8 mouse cellular contexts compared by ENCODE assay signal in the genomic region with DNA sequence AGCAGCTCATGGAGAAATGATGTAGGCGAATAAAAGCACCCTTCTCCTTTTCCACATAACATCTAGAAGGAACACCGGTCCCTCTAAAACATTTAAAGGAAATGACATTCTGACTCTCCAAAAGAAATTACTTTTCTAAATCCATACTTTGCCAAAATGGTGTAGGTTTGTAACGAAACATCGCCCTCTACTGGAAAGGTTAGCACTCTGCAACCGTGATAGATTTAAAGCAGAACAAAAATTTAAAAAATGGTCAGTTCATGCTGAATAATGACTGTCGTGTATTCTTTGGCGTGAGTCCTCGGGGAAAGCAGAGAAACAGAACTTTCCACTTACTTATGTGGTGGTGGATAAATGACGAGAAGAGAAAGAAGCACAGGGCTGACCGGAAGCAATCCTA. TPM values are rescaled to one million over a fixed set of nuclear protein-coding genes. Genes with fewer than 3 reads are reported as not detected.
DNase-seq lines count a peak whose midpoint lies in the region; ATAC-seq lines count a peak whose summit lies in the region.

No protein-coding gene starts in this region.

- no peaks in the 10 kb centered on the region for H3K9me3 ChIP-seq in embryonic facial prominence, embryonic 11.5 days (replicated peaks; ENCODE audit: control insufficient read depth, low read length)

- H3K27ac ChIP-seq in embryonic facial prominence, embryonic 11.5 days (replicated peaks; ENCODE audit: low read depth, low read length) = no peak overlapping the region

- no peak overlapping the region for H3K4me2 ChIP-seq in embryonic facial prominence, embryonic 11.5 days (ENCODE audit: low read depth, low read length)

- no peak for DNase-seq in frontal cortex, postnatal 25 days (ENCODE audit: low spot score in 2 of 2)
- DNase-seq in right cerebral cortex, adult 2 months (ENCODE audit: low spot score in 2 of 2) = peak; percentile 50 to 57
- DNase-seq in right cerebral cortex, postnatal 14 days = no peak
- peak; percentile 89 for DNase-seq in embryonic facial prominence, embryonic 11.5 days (ENCODE audit: low spot score)
- DNase-seq in kidney, postnatal 4 days = peak; percentile 22 to 36
- DNase-seq in retina, postnatal 1 day = peak; percentile 67
- no peak for DNase-seq in right cerebral cortex, postnatal 36 days (ENCODE audit: low spot score in 2 of 2)

- ATAC-seq in frontal cortex, adult (ENCODE audit: low TSS enrichment) = peak; percentile 75
- no peak for ATAC-seq in embryonic facial prominence, embryonic 11.5 days (replicated peaks; ENCODE audit: insufficient number of reproducible peaks, low FRiP score, low TSS enrichment, low read depth)

- H3K4me3 ChIP-seq in embryonic facial prominence, embryonic 11.5 days (ENCODE audit: low read depth, low read length) = no peak overlapping the region

- H3K27me3 ChIP-seq in embryonic facial prominence, embryonic 11.5 days (ENCODE audit: control insufficient read depth, insufficient read depth, low read length) = no peaks in the 10 kb centered on the region

- 12% methylated on average over 10 of the region's 10 CpGs for WGBS in embryonic facial prominence, embryonic 11.5 days

- no peak overlapping the region for H3K9ac ChIP-seq in embryonic facial prominence, embryonic 11.5 days (replicated peaks; ENCODE audit: low read length)

- no peaks in the 10 kb centered on the region for H3K4me1 ChIP-seq in embryonic facial prominence, embryonic 11.5 days (ENCODE audit: control insufficient read depth, insufficient read depth, low read length)

- no peaks in the 10 kb centered on the region for H3K36me3 ChIP-seq in embryonic facial prominence, embryonic 11.5 days (replicated peaks; ENCODE audit: control insufficient read depth, insufficient read depth, low read depth, low read length)

RNA-seq across cellular contexts. Expression of gene Arl14ep, which starts 18.6 kb away (rescaled TPM):
- polyA plus RNA-seq in embryonic facial prominence, embryonic 11.5 days (2014; fragmentation: Nextera tagmentation; extraction: Ambion mirVana) = 64.8 and 71.3 TPM in 2 replicates

Comparison
In these comparisons a context has a peak if more than half of its experiments do, and no peak if none do; other contexts are left out.
1. DNase-seq: peak in right cerebral cortex, adult 2 months (2 of 2), embryonic facial prominence, embryonic 11.5 days (single experiment), kidney, postnatal 4 days (2 of 2) and retina, postnatal 1 day (single experiment); none in frontal cortex, postnatal 25 days (0 of 2), right cerebral cortex, postnatal 14 days (single experiment) and right cerebral cortex, postnatal 36 days (0 of 2).